Mouse (Mus musculus) liver, embryonic 15.5 days (tissue): ENCODE results near the gene Arhgef26. TPM values are rescaled to one million over a fixed set of nuclear protein-coding genes. Genes with fewer than 3 reads are reported as not detected.
A peak's percentile ranks its signal among the peaks of the same experiment; 100 is the strongest.

ENCODE experiments used
- ATAC-seq: fragments of 200-750 bp; cut with Nextera tagmentation; 2 replicates; pipeline ENCODE4 v1.8.0; 2017; ENCODE audit warnings: moderate number of reproducible peaks, mild to moderate bottlenecking, moderate library complexity; ENCODE audit not compliant: insufficient read depth
- H3K27ac ChIP-seq: fragments of 300-500 bp; sonication (generic); replicated peaks from 2 replicates; pipeline ENCODE4 v1.5.1; 2015; ENCODE audit warnings: mild to moderate bottlenecking, inconsistent platforms
- H3K27me3 ChIP-seq: fragments of 300-500 bp; sonication (generic); 2 replicates; pipeline ENCODE4 v1.6.1; 2015; ENCODE audit warnings: mild to moderate bottlenecking, inconsistent platforms
- H3K36me3 ChIP-seq: fragments of 300-500 bp; sonication (generic); replicated peaks from 2 replicates; pipeline ENCODE4 v1.6.1; 2015; ENCODE audit warnings: moderate library complexity, mild to moderate bottlenecking, inconsistent platforms
- H3K4me1 ChIP-seq: fragments of 300-500 bp; sonication (generic); replicated peaks from 2 replicates; pipeline ENCODE4 v1.6.1; 2015; ENCODE audit warnings: inconsistent platforms
- H3K4me2 ChIP-seq: fragments of 300-500 bp; sonication (generic); 2 replicates; pipeline ENCODE4 v1.6.1; 2015; ENCODE audit warnings: moderate library complexity, mild to moderate bottlenecking, inconsistent platforms
- H3K4me3 ChIP-seq: fragments of 300-500 bp; sonication (generic); replicated peaks from 2 replicates; pipeline ENCODE4 v1.5.1; 2015; ENCODE audit warnings: mild to moderate bottlenecking, inconsistent platforms
- H3K9ac ChIP-seq: fragments of 300-500 bp; sonication (generic); 2 replicates; pipeline ENCODE4 v1.6.1; 2015; ENCODE audit warnings: moderate library complexity, mild to moderate bottlenecking, inconsistent platforms
- H3K9me3 ChIP-seq: fragments of 300-500 bp; sonication (generic); replicated peaks from 2 replicates; pipeline ENCODE4 v1.6.1; 2016; ENCODE audit warnings: inconsistent platforms
- WGBS: fragments of 180-500 bp; shearing (Covaris S2); methylation state at CpG from one replicate; pipeline ENCODE4 v1.1.7; 2015; ENCODE audit warnings: mixed read lengths; ENCODE audit not compliant: insufficient replicate concordance; 5-methylcytosine and 5-hydroxymethylcytosine counted together
- polyA plus RNA-seq: library from polyadenylated mRNA; unstranded; fragments of >200 nt; fragmentation: Nextera tagmentation; extraction: Ambion mirVana; gene quantifications from 2 replicates; pipeline ENCODE4 v1.2.1, GENCODE M21; 2015

The Arhgef26 gene
- polyA plus RNA-seq = 0.26 and 0.45 TPM in 2 replicates

DNA sequence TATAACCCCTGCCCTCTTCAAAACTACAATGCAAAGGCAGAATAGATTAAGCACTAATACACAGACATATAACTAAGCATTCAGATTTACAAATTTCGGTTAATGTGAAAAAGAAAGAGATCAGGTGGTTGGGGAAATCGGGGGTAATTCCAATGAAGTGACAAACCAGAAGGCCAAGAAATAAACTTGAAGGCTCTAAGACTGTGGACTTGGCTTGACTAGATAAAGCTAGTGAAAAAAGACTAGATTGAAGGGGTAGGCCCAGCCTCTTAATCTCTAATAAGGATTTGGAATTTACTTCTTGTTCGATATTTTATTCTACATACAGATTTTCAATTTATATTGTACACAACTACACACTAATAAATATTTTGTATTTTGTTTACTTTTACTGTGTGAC lies at the start of gene Arhgef26:
Gene Arhgef26 (plus strand): TSS at position 301 of the 400 bp plus-strand sequence.
- WGBS = 55% methylated on average over 3 of the region's 3 CpGs
- no peaks in the 10 kb centered on the region for H3K4me1 ChIP-seq
- H3K36me3 ChIP-seq = no peaks in the 10 kb centered on the region
- H3K4me2 ChIP-seq = peak within 1 kb of the TSS; percentile 69
- H3K4me3 ChIP-seq = peak within 1 kb of the TSS; percentile 56
- H3K27me3 ChIP-seq = peaks cover 49% of the 10 kb centered on the region
- ATAC-seq = no peak
- no peak within 1 kb of the TSS for H3K27ac ChIP-seq
- H3K9ac ChIP-seq = no peak within 1 kb of the TSS
- no peaks in the 10 kb centered on the region for H3K9me3 ChIP-seq

DNA sequence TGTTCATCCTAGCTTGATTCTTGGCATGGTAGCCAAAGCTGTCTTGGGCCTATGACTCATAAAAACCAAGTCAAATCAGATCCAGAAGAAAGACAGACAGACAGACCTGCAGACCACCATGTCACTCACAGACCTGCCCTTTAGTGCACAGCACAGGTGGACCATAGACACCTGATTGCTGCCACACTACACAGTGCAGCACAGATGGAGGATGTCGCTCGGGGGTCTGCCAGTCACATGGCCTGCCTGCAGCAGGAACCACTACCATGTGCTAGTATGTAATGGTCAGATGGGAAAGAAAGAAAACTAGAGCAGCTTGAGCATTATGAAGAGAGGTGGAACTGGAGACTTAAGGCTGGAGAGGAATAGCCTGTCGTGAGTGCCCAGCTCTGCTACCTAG lies 27.7 kb upstream of the Arhgef26 start:
- Histone ChIP-seq H3K9ac (no peak overlapping the region), H3K4me1 (no peaks in the 10 kb centered on the region), H3K27ac (no peak overlapping the region), H3K4me3 (no peak overlapping the region), H3K36me3 (no peaks in the 10 kb centered on the region), H3K9me3 (no peaks in the 10 kb centered on the region), H3K4me2 (no peak overlapping the region), H3K27me3 (no peaks in the 10 kb centered on the region)
- 61% methylated on average over 3 of the region's 3 CpGs for WGBS
- no peak for ATAC-seq

DNA sequence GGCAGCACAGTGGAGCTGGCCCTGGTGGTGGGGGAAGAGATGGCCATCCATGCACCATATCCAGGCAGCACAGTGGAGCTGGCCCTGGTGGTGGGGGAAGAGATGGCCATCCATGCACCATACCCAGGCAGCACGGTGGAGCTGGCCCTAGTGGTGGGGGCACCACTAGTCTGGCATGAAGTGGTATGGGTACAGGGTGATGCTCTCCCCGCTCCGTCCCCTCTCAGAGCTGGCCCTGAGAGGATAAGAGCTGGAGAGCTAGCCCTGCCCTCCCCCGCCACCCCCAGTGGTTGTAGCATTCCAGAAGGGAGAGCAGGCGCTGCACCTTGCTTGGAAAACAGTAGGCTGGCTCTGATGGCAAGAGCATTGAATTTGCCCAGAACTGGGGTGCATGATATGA lies 26.9 kb upstream of the Arhgef26 start:
- 72% methylated on average over 5 of the region's 5 CpGs for WGBS
- no peak overlapping the region for H3K27ac ChIP-seq
- H3K4me1 ChIP-seq = no peaks in the 10 kb centered on the region
- no peaks in the 10 kb centered on the region for H3K36me3 ChIP-seq
- H3K9ac ChIP-seq = no peak overlapping the region
- H3K27me3 ChIP-seq = no peaks in the 10 kb centered on the region
- no peaks in the 10 kb centered on the region for H3K9me3 ChIP-seq
- H3K4me2 ChIP-seq = no peak overlapping the region
- no peak for ATAC-seq
- H3K4me3 ChIP-seq = no peak overlapping the region

DNA sequence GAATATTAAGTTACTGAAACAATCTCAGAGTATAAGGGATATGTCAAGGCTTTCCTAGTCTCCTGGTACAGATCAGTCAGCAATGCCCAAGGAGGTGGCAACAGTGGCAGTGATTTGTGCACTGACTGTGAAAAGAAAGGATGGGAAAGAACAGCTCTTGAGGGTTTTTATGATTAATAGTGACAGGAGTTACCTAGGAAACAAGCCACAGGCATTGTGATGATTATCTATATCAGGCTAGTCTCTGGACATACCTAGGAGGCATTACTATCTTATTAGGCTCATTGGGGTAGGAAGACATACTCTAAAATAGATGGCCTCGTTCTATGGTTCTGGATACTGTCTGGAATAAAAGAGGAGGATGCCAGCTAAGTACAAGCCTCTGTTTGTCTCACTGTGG lies 13.4 kb upstream of the Arhgef26 start:
- no peak for ATAC-seq
- WGBS = 45% methylated on average over 1 of the region's 1 CpGs
- H3K9me3 ChIP-seq = no peaks in the 10 kb centered on the region

DNA sequence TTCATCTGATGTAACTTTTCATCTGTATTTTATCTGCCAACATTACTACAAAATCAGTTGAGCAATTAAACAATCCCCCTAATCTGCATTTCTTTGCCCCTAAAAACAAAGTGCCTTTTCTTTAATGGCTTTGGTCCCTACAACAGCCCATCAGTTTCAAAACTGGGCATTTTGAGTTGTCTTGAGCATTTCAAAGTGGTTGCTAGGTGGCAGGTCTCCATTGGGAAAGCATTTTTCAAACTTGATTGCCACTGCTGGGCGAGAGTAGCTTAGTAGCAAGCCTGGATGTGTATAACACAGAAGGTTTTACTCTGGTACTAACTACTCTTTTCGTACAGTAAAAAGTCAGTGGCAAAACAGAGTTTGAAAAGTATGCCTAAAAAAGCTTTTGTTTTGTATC lies 10.2 kb upstream of the Arhgef26 start:
- Histone ChIP-seq H3K4me3 (no peak overlapping the region), H3K9ac (no peak overlapping the region), H3K36me3 (no peaks in the 10 kb centered on the region), H3K27me3 (no peaks in the 10 kb centered on the region), H3K4me2 (no peak overlapping the region), H3K9me3 (no peaks in the 10 kb centered on the region), H3K4me1 (no peaks in the 10 kb centered on the region), H3K27ac (no peak overlapping the region)
- 43% methylated on average over 2 of the region's 2 CpGs for WGBS
- no peak for ATAC-seq

More for the DNA sequence above, 13.4 kb upstream of the Arhgef26 start:
- Histone ChIP-seq H3K4me3 (no peak overlapping the region), H3K36me3 (no peaks in the 10 kb centered on the region), H3K27me3 (no peaks in the 10 kb centered on the region), H3K27ac (no peak overlapping the region), H3K4me1 (no peaks in the 10 kb centered on the region), H3K4me2 (no peak overlapping the region), H3K9ac (no peak overlapping the region)

DNA sequence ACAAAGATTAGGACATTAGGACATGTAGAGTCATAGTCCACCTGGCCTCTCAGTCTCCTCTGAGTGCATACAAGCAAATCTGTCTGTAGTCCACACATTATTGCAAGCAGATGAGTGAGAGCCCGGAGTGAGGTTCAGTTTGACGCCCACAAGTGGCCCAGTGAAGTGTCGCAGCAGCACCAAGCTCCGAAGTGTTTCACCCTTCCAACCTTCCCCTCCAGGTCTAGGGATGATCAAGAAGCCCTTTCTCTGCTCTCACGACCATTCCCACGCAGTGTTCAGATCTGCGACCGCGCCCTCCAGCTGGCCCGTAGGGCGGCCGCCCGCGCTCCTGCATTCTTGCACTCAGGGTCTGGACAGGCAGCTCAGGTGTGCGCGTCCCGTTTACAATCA lies 313 bp downstream of the Arhgef26 start:
- H3K4me1 ChIP-seq = no peaks in the 10 kb centered on the region
- H3K27me3 ChIP-seq = peaks cover 49% of the 10 kb centered on the region
- peak overlapping the region; percentile 56 for H3K4me3 ChIP-seq
- no peaks in the 10 kb centered on the region for H3K9me3 ChIP-seq
- H3K36me3 ChIP-seq = no peaks in the 10 kb centered on the region
- peak overlapping the region; percentile 69 for H3K4me2 ChIP-seq
- no peak for ATAC-seq
- WGBS = 3% methylated on average over 17 of the region's 17 CpGs
- no peak overlapping the region for H3K9ac ChIP-seq
- no peak overlapping the region for H3K27ac ChIP-seq

DNA sequence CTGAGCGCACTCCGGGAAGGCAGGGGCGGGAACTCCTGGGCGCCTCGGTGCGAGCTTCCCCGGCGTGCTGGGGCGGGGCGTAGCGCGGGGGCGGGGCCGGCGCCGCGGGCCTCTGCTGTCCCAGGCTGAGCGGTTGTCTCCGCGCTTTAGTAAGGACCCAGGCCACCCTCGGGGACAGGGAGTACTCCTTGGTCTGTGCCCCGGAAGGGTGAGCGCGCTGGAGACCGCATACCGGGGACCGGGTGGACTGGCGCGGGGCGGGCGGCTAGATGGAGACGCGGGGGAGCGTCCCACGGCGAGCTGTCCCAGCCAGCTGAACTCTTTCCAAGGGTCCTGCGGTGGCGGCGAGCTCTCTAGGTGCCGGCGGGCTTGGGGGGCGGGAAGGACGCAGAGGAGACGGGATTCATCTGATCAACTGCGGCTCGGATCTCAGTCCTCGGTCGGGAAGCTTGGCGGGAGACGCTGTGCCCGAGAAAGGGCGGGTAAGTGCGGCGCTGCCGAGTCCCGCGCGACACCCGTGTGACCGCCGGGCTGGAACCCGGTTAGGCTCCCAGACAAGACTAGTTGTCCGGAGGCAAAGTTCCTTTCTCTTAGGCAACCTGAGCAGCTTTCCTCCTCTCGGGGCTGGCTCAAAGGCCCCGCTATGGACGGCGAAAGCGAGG lies 841 bp downstream of the Arhgef26 start:
- Histone ChIP-seq H3K36me3 (no peaks in the 10 kb centered on the region), H3K27ac (no peak overlapping the region), H3K4me2 (peak overlapping the region; percentile 69), H3K9ac (no peak overlapping the region), H3K27me3 (peaks cover 49% of the 10 kb centered on the region), H3K4me3 (peak overlapping the region; percentile 56), H3K4me1 (no peaks in the 10 kb centered on the region), H3K9me3 (no peaks in the 10 kb centered on the region)
- under 1% methylated on average over 68 of the region's 68 CpGs for WGBS
- ATAC-seq = peak; percentile 75

DNA sequence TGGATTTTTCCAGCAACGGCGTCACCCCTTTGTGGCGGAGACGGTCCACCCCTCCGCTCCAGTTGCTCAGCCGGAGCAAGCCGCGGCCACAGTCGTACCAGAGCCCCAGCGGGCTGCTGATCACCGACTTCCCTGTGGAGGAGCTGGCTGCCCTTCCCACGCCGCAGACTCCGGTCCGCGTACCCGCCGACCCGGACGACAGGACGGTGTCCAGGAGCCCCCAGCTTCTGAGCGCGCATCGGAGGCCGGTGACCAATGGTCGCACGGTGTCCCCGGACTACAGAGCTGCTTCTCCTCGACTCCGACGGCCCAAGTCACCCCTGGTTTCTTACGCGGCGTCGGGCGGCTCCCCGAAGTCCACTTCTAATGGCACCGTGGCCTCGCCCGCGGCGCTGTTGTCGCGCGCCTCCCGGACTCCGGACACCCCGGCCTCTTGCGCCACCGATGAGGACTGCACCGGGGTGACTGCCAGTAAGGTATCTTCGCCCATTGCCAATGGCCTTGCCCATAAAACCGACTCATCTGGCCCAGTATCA lies 1.4 kb downstream of the Arhgef26 start:
- H3K4me2 ChIP-seq = peak overlapping the region; percentile 69
- no peaks in the 10 kb centered on the region for H3K4me1 ChIP-seq
- H3K27ac ChIP-seq = no peak overlapping the region
- under 1% methylated on average over 53 of the region's 53 CpGs for WGBS
- H3K9ac ChIP-seq = no peak overlapping the region
- no peaks in the 10 kb centered on the region for H3K9me3 ChIP-seq
- peaks cover 49% of the 10 kb centered on the region for H3K27me3 ChIP-seq
- H3K4me3 ChIP-seq = peak overlapping the region; percentile 56
- H3K36me3 ChIP-seq = no peaks in the 10 kb centered on the region
- ATAC-seq = peak; percentile 37; the same call in 1 of the 2 replicates

DNA sequence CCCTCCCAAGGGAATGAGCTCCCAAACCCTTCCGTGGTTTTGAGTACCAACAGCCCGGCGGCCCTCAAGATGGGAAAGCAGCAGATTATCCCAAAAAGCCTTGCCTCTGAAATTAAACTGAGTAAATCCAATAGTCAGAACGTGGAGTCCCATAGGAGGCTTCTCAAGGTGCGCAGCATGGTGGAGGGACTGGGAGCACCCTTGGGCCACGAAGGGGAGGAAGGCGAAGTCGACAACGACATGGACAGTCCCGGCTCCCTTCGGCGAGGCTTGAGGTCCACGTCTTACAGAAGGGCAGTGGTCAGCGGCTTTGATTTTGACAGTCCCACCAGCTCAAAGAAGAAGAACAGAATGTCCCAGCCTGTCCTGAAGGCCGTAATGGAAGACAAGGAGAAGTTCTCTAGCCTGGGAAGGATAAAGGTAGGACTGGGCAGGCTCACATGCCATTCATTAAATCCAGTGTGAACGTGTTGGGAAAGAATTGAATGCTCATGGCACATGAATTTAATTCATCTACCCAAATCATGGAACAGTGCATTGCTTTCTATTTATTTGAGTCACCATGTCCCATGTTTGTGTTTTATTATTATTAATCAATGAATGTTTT lies 2.1 kb downstream of the Arhgef26 start:
- H3K27me3 ChIP-seq = peaks cover 49% of the 10 kb centered on the region
- no peaks in the 10 kb centered on the region for H3K4me1 ChIP-seq
- ATAC-seq = no peak
- H3K4me3 ChIP-seq = peak overlapping the region; percentile 56; the same call in 1 of the 2 replicates
- peak overlapping the region; percentile 69 for H3K4me2 ChIP-seq
- no peak overlapping the region for H3K27ac ChIP-seq
- H3K9ac ChIP-seq = no peak overlapping the region
- no peaks in the 10 kb centered on the region for H3K9me3 ChIP-seq
- H3K36me3 ChIP-seq = no peaks in the 10 kb centered on the region
- 21% methylated on average over 16 of the region's 16 CpGs for WGBS

DNA sequence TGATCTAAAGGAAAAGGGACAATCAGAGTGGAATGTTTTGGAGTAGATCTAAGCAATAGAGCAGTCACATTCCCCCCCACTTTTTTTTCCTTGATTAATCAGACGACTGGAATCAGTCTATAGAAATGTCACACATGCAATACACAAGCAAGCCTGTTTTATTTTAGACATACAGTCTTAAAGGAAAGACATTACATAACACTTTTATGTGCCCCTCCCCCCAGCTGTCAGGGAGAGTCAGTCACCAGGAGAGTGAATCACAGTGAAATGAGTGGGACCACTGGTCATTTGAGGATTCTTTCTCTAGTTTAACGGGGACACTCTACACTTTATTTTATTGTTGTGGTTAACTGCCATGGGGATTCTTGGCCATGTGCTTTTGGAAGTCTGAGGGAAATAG lies 2.7 kb downstream of the Arhgef26 start:
- Histone ChIP-seq H3K4me3 (no peak overlapping the region), H3K4me1 (no peaks in the 10 kb centered on the region), H3K36me3 (no peaks in the 10 kb centered on the region), H3K9me3 (no peaks in the 10 kb centered on the region), H3K27ac (no peak overlapping the region), H3K9ac (no peak overlapping the region), H3K4me2 (no peak overlapping the region), H3K27me3 (peaks cover 49% of the 10 kb centered on the region)
- ATAC-seq = no peak
- 22% methylated on average over 2 of the region's 2 CpGs for WGBS

DNA sequence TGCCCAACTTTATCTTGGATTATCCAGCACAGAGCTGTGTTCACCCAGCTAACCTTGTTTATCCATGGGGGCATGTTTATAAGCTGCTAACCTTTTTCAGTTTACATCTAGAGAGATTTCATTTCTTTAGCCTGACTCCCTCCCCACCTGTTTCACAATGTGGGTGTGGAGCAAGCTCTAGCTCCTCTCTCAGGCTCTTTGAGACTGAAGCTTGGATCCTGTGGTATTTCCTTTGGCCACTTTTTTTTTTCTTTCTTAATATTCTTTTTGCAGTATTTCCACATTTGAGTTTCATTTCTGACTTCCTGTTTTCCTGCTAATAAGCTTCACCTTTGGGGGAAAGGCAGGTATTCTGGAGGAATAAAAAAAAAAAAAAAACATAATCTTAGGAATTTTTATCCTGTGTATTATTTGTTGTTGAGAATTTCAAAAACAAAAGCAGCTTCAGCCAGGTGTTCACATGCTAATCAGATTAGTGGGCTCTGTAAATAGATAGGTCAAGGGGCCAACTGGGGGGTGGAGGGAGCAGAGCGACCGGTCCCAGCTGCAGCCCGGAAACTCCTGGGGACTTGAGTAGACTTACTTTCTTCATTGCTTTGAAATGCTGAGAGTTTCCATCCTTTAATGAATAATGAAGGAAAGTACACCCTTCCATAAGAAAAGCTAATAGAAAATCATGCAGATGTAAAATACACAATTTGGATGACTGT lies 3.5 kb downstream of the Arhgef26 start:
- H3K4me1 ChIP-seq = no peaks in the 10 kb centered on the region
- peaks cover 49% of the 10 kb centered on the region for H3K27me3 ChIP-seq
- 41% methylated on average over 3 of the region's 3 CpGs for WGBS

More for the DNA sequence above, 3.5 kb downstream of the Arhgef26 start:
- Histone ChIP-seq H3K36me3 (no peaks in the 10 kb centered on the region), H3K9ac (no peak overlapping the region), H3K9me3 (no peaks in the 10 kb centered on the region), H3K4me3 (no peak overlapping the region), H3K27ac (no peak overlapping the region), H3K4me2 (no peak overlapping the region)
- no peak for ATAC-seq
